ENCODE assay signal across 35 mouse cellular contexts in genomic region chr9:21447778-21448177, GRCm38 (mm10). TPM values are rescaled to one million over a fixed set of nuclear protein-coding genes. Genes with fewer than 3 reads are reported as not detected.
A peak's percentile ranks its signal among the peaks of the same experiment; 100 is the strongest.
DNase-seq lines count a peak whose midpoint lies in the region; ATAC-seq and TF ChIP-seq lines count a peak whose summit lies in the region.
"Had no signal": no experiment of that assay in that cellular context is flagged by ENCODE, and none has a peak within 500 bp of the region (broad histone marks: within the 10 kb centered on the region; RNA-seq: fewer than 3 reads in every experiment).

No protein-coding gene starts in this region.

- no peaks in the 10 kb centered on the region for H3K9me3 ChIP-seq in forebrain, embryonic 10.5 days
- H3K9me3 ChIP-seq in kidney, embryonic 16.5 days (ENCODE audit: low read length) = no peaks in the 10 kb centered on the region
- H3K9me3 ChIP-seq: embryonic facial prominence, embryonic 13.5 days; forebrain, embryonic 12.5 days; G1E; heart, embryonic 13.5 days; limb, embryonic 10.5 days; limb, embryonic 15.5 days; liver, embryonic 13.5 days; neural tube, embryonic 13.5 days had no signal

- H3K27ac ChIP-seq in small intestine, adult 2 months (ENCODE audit: insufficient read depth, low read depth, low read length) = peak overlapping the region; percentile 38; the same call in 1 of the 2 replicates
- H3K27ac ChIP-seq in forebrain, embryonic 10.5 days = no peak overlapping the region
- H3K27ac ChIP-seq in kidney, embryonic 16.5 days (ENCODE audit: low read length) = no peak overlapping the region
- H3K27ac ChIP-seq: embryonic facial prominence, embryonic 13.5 days; forebrain, embryonic 12.5 days; heart, embryonic 13.5 days; limb, embryonic 10.5 days; limb, embryonic 15.5 days; liver, embryonic 13.5 days; macrophage; neural tube, embryonic 13.5 days had no signal

- TF ChIP-seq CTCF in small intestine, adult 2 months (IDR thresholded peaks at IDR 0.05; ENCODE audit: extremely low read depth, insufficient read length, insufficient replicate concordance, low read depth, low read length) = no peak

- H3K36me3 ChIP-seq in small intestine, adult 2 months (ENCODE audit: control insufficient read depth, insufficient read depth, low read length) = peaks cover 6% of the 10 kb centered on the region; the same call in 1 of the 2 replicates
- H3K36me3 ChIP-seq in forebrain, embryonic 10.5 days (replicated peaks) = peaks cover 20% of the 10 kb centered on the region
- H3K36me3 ChIP-seq in kidney, embryonic 16.5 days (ENCODE audit: insufficient read depth, low read length) = peaks cover 9% of the 10 kb centered on the region; the same call in 1 of the 2 replicates

- H3K27me3 ChIP-seq in small intestine, adult 2 months (ENCODE audit: control insufficient read depth, insufficient read depth, low read length) = no peaks in the 10 kb centered on the region
- H3K27me3 ChIP-seq in forebrain, embryonic 10.5 days (ENCODE audit: poor library complexity, severe bottlenecking) = no peaks in the 10 kb centered on the region
- H3K27me3 ChIP-seq in kidney, embryonic 16.5 days (ENCODE audit: insufficient read depth, low read length) = no peaks in the 10 kb centered on the region
- H3K27me3 ChIP-seq: embryonic facial prominence, embryonic 13.5 days; forebrain, embryonic 12.5 days; heart, embryonic 13.5 days; limb, embryonic 15.5 days; liver, embryonic 13.5 days; neural tube, embryonic 13.5 days; Patski had no signal

- peak; percentile 49 for DNase-seq in 416B (ENCODE audit: low read depth)
- no peak for DNase-seq in embryo, embryonic 10.5 days (ENCODE audit: low spot score)
- no peak for DNase-seq in forebrain, embryonic 10.5 days (ENCODE audit: extremely low spot score, low spot score)
- DNase-seq: adrenal gland, postnatal 14 days; B cell, adult 2 months; cerebellum, adult 11 months; cerebellum, adult 9-10 months; forebrain, postnatal 0 days; gastrocnemius, postnatal 14 days; heart, postnatal 10 days; kidney, adult 8-10 months; kidney, postnatal 10 days; layer of hippocampus, postnatal 36 days; liver, embryonic 13.5 days; lung, adult 18-20 months; retina, postnatal 1 day; right cerebral cortex, postnatal 14 days; spleen, adult 18-20 months had no signal

- peaks cover 35% of the 10 kb centered on the region for H3K4me1 ChIP-seq in small intestine, adult 2 months (ENCODE audit: control insufficient read depth, insufficient read depth, insufficient read length, low read length)
- peaks cover 9% of the 10 kb centered on the region for H3K4me1 ChIP-seq in forebrain, embryonic 10.5 days
- peaks cover 12% of the 10 kb centered on the region for H3K4me1 ChIP-seq in kidney, embryonic 16.5 days (ENCODE audit: insufficient read depth, low read length)
- H3K4me1 ChIP-seq: forebrain, embryonic 12.5 days had no signal

- ATAC-seq in CD4-positive, CD25-positive, alpha-beta regulatory T cell, adult 4 months = peak; percentile 13
- peak; percentile 42 to 57; a peak in 3 of 4 replicates for ATAC-seq in hematopoietic stem cell, adult 5-6 weeks (replicated peaks in 1 of 2; ENCODE audit: insufficient read depth in 1 of 2, low FRiP score in 2 of 2, low TSS enrichment in 1 of 2, low read depth in 1 of 2, poor library complexity in 2 of 2, severe bottlenecking in 2 of 2)
- ATAC-seq in kidney, embryonic 16.5 days (ENCODE audit: low FRiP score, low TSS enrichment) = no peak
- ATAC-seq: forebrain, postnatal 0 days; hindbrain, embryonic 16.5 days; lung, postnatal 0 days; Patski had no signal

- H3K4me2 ChIP-seq in kidney, embryonic 16.5 days (replicated peaks; ENCODE audit: low read depth, low read length) = no peak overlapping the region
- H3K4me2 ChIP-seq: embryonic facial prominence, embryonic 13.5 days; forebrain, embryonic 12.5 days; heart, embryonic 13.5 days; limb, embryonic 15.5 days; liver, embryonic 13.5 days; midbrain, embryonic 11.5 days; neural tube, embryonic 13.5 days had no signal

- H3K4me3 ChIP-seq in small intestine, adult 2 months (ENCODE audit: low read depth, low read length) = no peak overlapping the region
- no peak overlapping the region for H3K4me3 ChIP-seq in forebrain, embryonic 10.5 days
- no peak overlapping the region for H3K4me3 ChIP-seq in kidney, embryonic 16.5 days (ENCODE audit: low read length)
- H3K4me3 ChIP-seq: embryonic facial prominence, embryonic 13.5 days; forebrain, embryonic 12.5 days; heart, embryonic 13.5 days; limb, embryonic 10.5 days; limb, embryonic 15.5 days; liver, embryonic 13.5 days; myocyte; neural tube, embryonic 13.5 days had no signal

- 85% methylated on average over 2 of the region's 2 CpGs for WGBS in small intestine, adult 2 months
- 83% methylated on average over 2 of the region's 2 CpGs for WGBS in forebrain, embryonic 10.5 days
- WGBS in kidney, embryonic 16.5 days = 97% methylated on average over 2 of the region's 2 CpGs

- no peak overlapping the region for H3K9ac ChIP-seq in kidney, embryonic 16.5 days (replicated peaks; ENCODE audit: low read length)
- H3K9ac ChIP-seq: embryonic facial prominence, embryonic 13.5 days; forebrain, embryonic 12.5 days; forebrain, postnatal 0 days; heart, embryonic 13.5 days; limb, embryonic 15.5 days; liver, embryonic 13.5 days; neural tube, embryonic 13.5 days had no signal

- no peak for TF ChIP-seq POLR2A in small intestine, adult 2 months (IDR thresholded peaks at IDR 0.05; ENCODE audit: low read depth, low read length)

RNA-seq across cellular contexts. Expression of gene Dnm2, which starts 23.1 kb away (rescaled TPM):
- 100 to 1,000 TPM in 1 of 2 experiments, 10 to 100 TPM in 1; 97.0 to 119 TPM for polyA plus RNA-seq in CD4-positive, CD25-positive, alpha-beta regulatory T cell, adult 4 months (2017; shearing (Covaris generic))
- total RNA-seq in hematopoietic stem cell, adult 5-6 weeks (2017) = 80.9 and 87.0 TPM in 2 replicates
- 179 and 517 TPM in 2 replicates for polyA plus RNA-seq in small intestine, adult 2 months (2012; rRNA removed)
- 65.9 and 66.3 TPM in 2 replicates for polyA plus RNA-seq in forebrain, embryonic 10.5 days (2016; fragmentation: Nextera tagmentation; extraction: Ambion mirVana)
- 85.7 and 92.4 TPM in 2 replicates for polyA plus RNA-seq in kidney, embryonic 16.5 days (2015; fragmentation: Nextera tagmentation; extraction: Ambion mirVana)

RNA-seq across cellular contexts. Expression of gene Qtrt1, which starts 36.1 kb away (rescaled TPM):
- polyA plus RNA-seq in CD4-positive, CD25-positive, alpha-beta regulatory T cell, adult 4 months (2017; shearing (Covaris generic)) = 10 to 100 TPM; 32.1 to 46.9 TPM
- 19.3 and 23.4 TPM in 2 replicates for total RNA-seq in hematopoietic stem cell, adult 5-6 weeks (2017)
- 30.1 and 32.8 TPM in 2 replicates for polyA plus RNA-seq in small intestine, adult 2 months (2012; rRNA removed)
- polyA plus RNA-seq in forebrain, embryonic 10.5 days (2016; fragmentation: Nextera tagmentation; extraction: Ambion mirVana) = 71.7 and 74.0 TPM in 2 replicates
- 62.8 and 64.5 TPM in 2 replicates for polyA plus RNA-seq in kidney, embryonic 16.5 days (2015; fragmentation: Nextera tagmentation; extraction: Ambion mirVana)
